Mouse (Mus musculus) liver, adult 2 months (tissue): Measurements from ENCODE around the gene Prelid1. TPM values are rescaled to one million over a fixed set of nuclear protein-coding genes. Genes with fewer than 3 reads are reported as not detected.
A peak's percentile ranks its signal among the peaks of the same experiment; 100 is the strongest.

ENCODE experiments used
- DNase-seq: peaks from one replicate; pipeline ENCODE4 v3.0.0-alpha.2; 2011; ENCODE audit warnings: low read depth, low spot score; ENCODE audit errors: extremely low read depth
- H3K27ac ChIP-seq: fragments of 200-500 bp; replicated peaks from 2 replicates; pipeline ENCODE4 v1.5.1; 2012; ENCODE audit warnings: low read depth, mild to moderate bottlenecking, control low read depth, inconsistent platforms, low read length; ENCODE audit not compliant: insufficient read depth
- H3K27me3 ChIP-seq: fragments of 200-500 bp; 2 replicates; pipeline ENCODE4 v1.6.1; 2012; ENCODE audit warnings: mild to moderate bottlenecking, moderate library complexity, low read length, inconsistent platforms; ENCODE audit not compliant: control insufficient read depth, insufficient read depth
- H3K36me3 ChIP-seq: fragments of 200-500 bp; 2 replicates; pipeline ENCODE4 v1.6.1; 2012; ENCODE audit warnings: low read length, inconsistent platforms; ENCODE audit not compliant: control insufficient read depth, insufficient read depth
- H3K4me1 ChIP-seq: fragments of 200-500 bp; 2 replicates; pipeline ENCODE4 v1.6.1; 2011; ENCODE audit warnings: low read length; ENCODE audit not compliant: control insufficient read depth, insufficient read depth
- H3K4me3 ChIP-seq: fragments of 200-500 bp; 2 replicates; pipeline ENCODE4 v1.5.1; 2011; ENCODE audit warnings: low read depth, mild to moderate bottlenecking, control low read depth, low read length, moderate library complexity; ENCODE audit not compliant: insufficient read depth
- H3K79me2 ChIP-seq: fragments of 200-500 bp; 2 replicates; pipeline ENCODE4 v1.6.1; 2012; ENCODE audit warnings: inconsistent platforms, mild to moderate bottlenecking, low read length, moderate library complexity; ENCODE audit not compliant: control insufficient read depth, insufficient read depth
- H3K9ac ChIP-seq: fragments of 200-500 bp; 2 replicates; pipeline ENCODE4 v1.6.1; 2012; ENCODE audit warnings: low read depth, mild to moderate bottlenecking, control low read depth, inconsistent platforms, low read length
- CTCF ChIP-seq: fragments of 200-500 bp; IDR thresholded peaks from 2 replicates; pipeline ENCODE4 v1.5.1; 2011; ENCODE audit warnings: low read depth, low read length, control low read depth
- POLR2A ChIP-seq: fragments of 200-500 bp; IDR thresholded peaks from 2 replicates; pipeline ENCODE4 v1.6.1; 2011; ENCODE audit warnings: low read length, control low read depth; ENCODE audit not compliant: insufficient read depth; ENCODE audit errors: extremely low read depth
- WGBS: fragments of 180-500 bp; shearing (Covaris S2); methylation state at CpG from one replicate; pipeline ENCODE4 v1.1.7; 2018; 5-methylcytosine and 5-hydroxymethylcytosine counted together
- polyA plus RNA-seq: library from polyadenylated mRNA; depleted of rRNA; stranded (reverse); fragments of >200 nt; gene quantifications from 2 replicates; pipeline ENCODE4 v1.2.3, GENCODE M21; 2012
- total RNA-seq: library from RNA; depleted of rRNA; stranded (reverse); fragments of >200 nt; gene quantifications from 2 replicates; pipeline ENCODE4 v1.2.3, GENCODE M21; 2014

Gene Prelid1
- total and polyA plus RNA-seq, 2 experiments = 96.3 to 383 TPM

- H3K27me3 ChIP-seq = no peaks in the 10 kb centered on the region
- H3K9ac ChIP-seq = peak overlapping the region; percentile 86
- under 1% methylated on average over 31 of the region's 31 CpGs for WGBS
- H3K79me2 ChIP-seq = peaks cover 9% of the 10 kb centered on the region; the same call in 1 of the 2 replicates
- H3K36me3 ChIP-seq = peaks cover 18% of the 10 kb centered on the region
- H3K4me3 ChIP-seq = peak overlapping the region; percentile 90
- H3K4me1 ChIP-seq = peaks cover 14% of the 10 kb centered on the region
- peak overlapping the region; percentile 87 for H3K27ac ChIP-seq
- TF ChIP-seq POLR2A = no peak
- TF ChIP-seq CTCF = peak; percentile 42
- DNase-seq = peak; percentile 94
Measured at GRCm38 (mm10) chr13:55322130-55322825, 2.0 kb downstream of the Prelid1 start.

- no peak for DNase-seq
Measured at GRCm38 (mm10) chr13:55325596-55325995, 5.3 kb downstream of the Prelid1 start.

GRCm38 (mm10) chr13:55327169-55327568 lies 6.9 kb downstream of the Prelid1 start:
- Histone ChIP-seq H3K4me1 (peaks cover 8% of the 10 kb centered on the region), H3K79me2 (no peaks in the 10 kb centered on the region), H3K9ac (no peak overlapping the region), H3K27me3 (no peaks in the 10 kb centered on the region), H3K36me3 (peaks cover 18% of the 10 kb centered on the region), H3K27ac (no peak overlapping the region), H3K4me3 (no peak overlapping the region)
- TF ChIP-seq POLR2A = no peak
- no peak for TF ChIP-seq CTCF
- WGBS = 49% methylated on average over 4 of the region's 4 CpGs
- DNase-seq = no peak

More at GRCm38 (mm10) chr13:55325596-55325995, 5.3 kb downstream of the Prelid1 start:
- H3K79me2 ChIP-seq = peaks cover 9% of the 10 kb centered on the region; the same call in 1 of the 2 replicates
- H3K27me3 ChIP-seq = no peaks in the 10 kb centered on the region
- 90% methylated on average over 11 of the region's 11 CpGs for WGBS
- H3K4me1 ChIP-seq = peaks cover 12% of the 10 kb centered on the region
- peaks cover 18% of the 10 kb centered on the region for H3K36me3 ChIP-seq
- H3K9ac ChIP-seq = no peak overlapping the region
- no peak overlapping the region for H3K4me3 ChIP-seq
- no peak for TF ChIP-seq POLR2A
- TF ChIP-seq CTCF = no peak
- H3K27ac ChIP-seq = no peak overlapping the region

- Histone ChIP-seq H3K27me3 (no peaks in the 10 kb centered on the region), H3K79me2 (no peaks in the 10 kb centered on the region), H3K27ac (no peak overlapping the region), H3K9ac (no peak overlapping the region), H3K36me3 (peaks cover 18% of the 10 kb centered on the region), H3K4me3 (no peak overlapping the region), H3K4me1 (peaks cover 8% of the 10 kb centered on the region)
- 15% methylated on average over 8 of the region's 8 CpGs for WGBS
- no peak for TF ChIP-seq POLR2A
- TF ChIP-seq CTCF = peak; percentile 98
- peak; percentile 82 for DNase-seq
Measured at GRCm38 (mm10) chr13:55327633-55328032, 7.3 kb downstream of the Prelid1 start.

GRCm38 (mm10) chr13:55328171-55328570 lies 7.9 kb downstream of the Prelid1 start:
- Histone ChIP-seq H3K79me2 (no peaks in the 10 kb centered on the region), H3K27ac (no peak overlapping the region), H3K9ac (no peak overlapping the region), H3K4me3 (no peak overlapping the region), H3K36me3 (peaks cover 15% of the 10 kb centered on the region), H3K27me3 (no peaks in the 10 kb centered on the region), H3K4me1 (peaks cover 4% of the 10 kb centered on the region; the same call in 1 of the 2 replicates)
- TF ChIP-seq CTCF (no peak), POLR2A (no peak)
- WGBS = 83% methylated on average over 6 of the region's 6 CpGs
- DNase-seq = no peak

- no peak for TF ChIP-seq POLR2A
- TF ChIP-seq CTCF = no peak
- DNase-seq = no peak
- Histone ChIP-seq H3K27ac (no peak overlapping the region), H3K4me1 (peaks cover 1% of the 10 kb centered on the region; the same call in 1 of the 2 replicates), H3K27me3 (no peaks in the 10 kb centered on the region), H3K36me3 (peaks cover 11% of the 10 kb centered on the region), H3K9ac (no peak overlapping the region), H3K79me2 (no peaks in the 10 kb centered on the region), H3K4me3 (no peak overlapping the region)
- WGBS = 92% methylated on average over 4 of the region's 4 CpGs
Measured at GRCm38 (mm10) chr13:55328641-55329040, 8.3 kb downstream of the Prelid1 start.
